Mouse (Mus musculus) thymus, postnatal 0 days (tissue): ENCODE measurements around the gene Eif2b4. TPM values are rescaled to one million over a fixed set of nuclear protein-coding genes. Genes with fewer than 3 reads are reported as not detected.
"Not testable (repeated sequence)": the region's sequence is repeated elsewhere in the genome, so short reads cannot be mapped to it uniquely, and the experiment has no call there.

Source experiments
- DNase-seq: peaks from one replicate; pipeline ENCODE4 v3.0.0-alpha.2; 2015; ENCODE audit warnings: low spot score
- polyA plus RNA-seq: library from polyadenylated mRNA; unstranded; fragments of >200 nt; fragmentation: Nextera tagmentation; extraction: Ambion mirVana; gene quantifications from 2 replicates; pipeline ENCODE4 v1.2.1, GENCODE M21; 2015

Gene Eif2b4
- polyA plus RNA-seq: 73.6 and 80.4 TPM in 2 replicates

DNA sequence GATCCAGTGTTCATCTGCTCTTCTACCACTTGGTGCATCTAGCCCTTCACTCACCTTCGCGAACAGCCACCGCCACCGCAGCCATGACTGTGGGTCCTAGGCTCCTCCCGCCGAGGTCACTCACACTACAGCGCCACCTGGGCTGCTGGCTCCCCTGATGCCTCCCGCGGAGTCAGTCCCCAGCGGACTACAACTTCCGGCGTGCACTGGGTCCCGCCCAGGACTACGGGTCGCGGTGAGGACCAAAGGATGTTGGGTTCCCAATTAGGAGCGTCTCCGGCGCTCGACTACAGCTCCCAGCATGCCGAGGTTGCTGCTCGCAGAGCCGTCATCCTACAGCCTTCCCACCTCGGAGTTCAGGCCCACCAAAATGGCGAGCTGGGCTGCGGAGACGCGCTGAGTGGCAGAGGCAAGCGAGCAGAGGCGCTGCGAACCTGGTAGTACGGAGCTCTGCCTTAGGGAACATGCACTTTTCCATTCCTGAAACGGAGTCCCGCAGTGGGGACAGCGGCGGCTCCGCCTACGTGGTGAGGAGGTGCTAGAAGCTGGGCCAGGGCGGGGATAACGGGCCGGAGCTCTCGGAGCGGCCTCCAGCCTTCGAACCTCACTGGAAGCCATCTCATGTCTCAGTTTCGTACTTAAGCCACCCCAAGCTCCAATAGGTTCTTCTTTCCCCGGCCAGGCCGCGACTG, at the start of gene Eif2b4, which contains the start of gene Snx17:
Eif2b4 (minus strand) TSS at position 492 of the 692 bp plus-strand sequence.
Snx17 (plus strand) TSS at position 289 of the 692 bp plus-strand sequence.
- peak; percentile 99 for DNase-seq

- DNase-seq: no peak
These were observed 49.0 kb upstream of the Eif2b4 start for GRCm38 (mm10) chr5:31242191-31242590.

DNA sequence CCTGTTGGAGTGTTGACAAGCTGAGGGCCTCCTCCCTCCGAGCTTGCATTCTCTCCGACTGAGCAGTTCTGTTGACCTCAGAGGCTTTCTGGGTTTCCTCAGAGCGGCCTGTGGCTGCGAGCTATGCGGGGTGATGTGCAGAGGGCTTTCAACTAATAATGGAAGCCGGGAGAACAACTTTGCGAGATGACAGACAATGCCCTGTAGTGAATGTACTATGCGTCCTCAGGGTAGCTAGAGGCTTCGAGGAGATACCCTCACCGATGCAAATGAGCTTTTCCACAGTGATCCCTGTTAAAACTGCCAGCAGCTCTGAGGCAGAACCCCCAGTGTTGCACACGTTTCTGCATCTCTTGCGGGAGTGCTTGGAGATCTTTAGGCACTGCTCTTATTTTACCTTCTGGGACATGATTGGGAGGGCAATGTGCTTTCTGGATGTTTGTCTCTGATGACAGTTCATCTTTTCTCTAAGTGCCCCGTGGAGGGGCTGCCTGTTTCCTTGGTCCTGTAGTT, 48.3 kb upstream of the Eif2b4 start:
- no peak for DNase-seq

DNA sequence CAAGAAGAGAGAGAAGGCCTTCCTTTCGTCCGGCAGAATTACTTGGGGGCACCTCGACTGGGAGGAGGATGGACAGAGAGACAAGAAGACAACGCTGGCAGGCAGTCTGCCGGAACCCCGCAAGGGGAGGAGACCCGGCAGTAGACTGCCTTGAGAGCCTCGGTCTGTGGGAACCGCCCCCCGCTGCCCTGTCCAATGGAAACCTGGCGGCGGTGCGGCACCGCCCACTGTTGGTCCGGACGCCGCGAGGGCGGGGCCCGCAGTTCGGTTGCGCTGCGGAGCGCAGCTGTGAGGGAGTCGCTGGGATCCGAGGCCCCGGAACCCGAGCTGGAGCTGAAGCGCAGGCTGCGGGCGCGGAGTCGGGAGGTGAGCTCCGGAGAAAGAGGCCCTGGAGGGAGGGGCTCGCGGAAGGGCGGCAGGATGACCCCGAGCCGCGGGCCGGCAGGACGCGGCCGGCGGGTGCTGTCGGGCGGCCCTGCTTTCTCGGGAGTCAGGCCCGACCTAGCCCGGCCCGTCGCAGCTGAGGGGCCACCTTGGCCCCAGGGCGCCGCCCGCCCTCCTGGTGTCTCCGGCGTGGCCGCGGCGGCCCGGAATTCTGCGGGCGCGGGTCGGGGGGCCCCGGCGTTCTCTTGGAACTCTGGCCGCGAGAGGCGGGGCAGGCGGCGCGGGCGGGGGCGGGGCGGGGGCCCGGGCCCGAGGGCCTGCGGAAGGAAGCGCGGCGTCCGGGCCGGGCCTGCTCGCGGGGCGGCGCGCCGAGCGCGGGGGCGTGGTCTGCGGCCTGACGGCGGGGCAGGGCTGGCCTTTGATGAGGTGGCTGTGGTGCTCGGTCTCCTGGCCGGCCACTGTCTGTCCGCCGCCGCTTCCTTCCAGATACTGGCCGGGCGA, 47.6 kb upstream of the Eif2b4 start, which contains the start of the genes Nrbp1 and Gm9970:
Nrbp1 (plus strand) TSS at position 228 of the 885 bp plus-strand sequence.
Gm9970 (minus strand) TSS at position 596 of the 885 bp plus-strand sequence.
- peak; percentile 97 for DNase-seq

- DNase-seq: no peak
These were observed 33.4 kb upstream of the Eif2b4 start for GRCm38 (mm10) chr5:31226641-31227040.

- no peak for DNase-seq
These were observed 29.5 kb upstream of the Eif2b4 start for GRCm38 (mm10) chr5:31222696-31223095.

DNA sequence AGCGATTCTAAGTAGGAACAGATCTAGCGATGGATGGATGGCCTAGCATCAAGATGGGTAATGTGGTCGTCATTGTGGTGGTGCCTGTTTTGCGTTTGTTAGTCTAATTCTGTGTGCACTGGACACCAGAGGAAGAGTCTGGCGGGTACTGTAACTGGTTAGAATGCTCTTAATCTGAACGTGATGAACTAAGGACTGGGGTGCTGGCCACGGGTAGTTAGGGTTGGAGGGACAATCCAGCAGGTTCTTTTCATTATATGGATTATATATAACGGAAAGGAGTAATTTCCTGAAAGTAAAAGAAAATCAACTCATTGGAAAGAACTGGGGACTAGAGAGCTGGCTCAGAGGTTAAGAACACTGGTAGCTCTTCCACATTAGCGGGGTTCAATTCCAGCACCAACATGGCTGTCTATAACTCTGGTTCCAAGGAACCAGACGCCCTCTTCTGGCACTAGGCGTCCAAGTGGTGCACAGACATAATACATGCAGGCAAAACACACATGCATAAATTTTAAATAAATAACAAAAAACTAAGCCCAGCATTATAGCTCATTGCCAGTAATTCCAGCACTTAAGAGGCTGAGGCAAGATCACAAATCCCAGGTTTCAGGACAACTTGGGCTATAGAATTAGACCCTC, 28.2 kb upstream of the Eif2b4 start:
- DNase-seq: peak; percentile 56

- peak; percentile 96 for DNase-seq
These were observed 27.4 kb upstream of the Eif2b4 start, which contains the start of gene Ppm1g for GRCm38 (mm10) chr5:31220448-31221303. Ppm1g (minus strand) TSS chr5:31220687.

- no peak for DNase-seq
These were observed 26.7 kb upstream of the Eif2b4 start for GRCm38 (mm10) chr5:31219911-31220447.

- no peak for DNase-seq
These were observed 26.2 kb upstream of the Eif2b4 start for GRCm38 (mm10) chr5:31219474-31219873.

DNA sequence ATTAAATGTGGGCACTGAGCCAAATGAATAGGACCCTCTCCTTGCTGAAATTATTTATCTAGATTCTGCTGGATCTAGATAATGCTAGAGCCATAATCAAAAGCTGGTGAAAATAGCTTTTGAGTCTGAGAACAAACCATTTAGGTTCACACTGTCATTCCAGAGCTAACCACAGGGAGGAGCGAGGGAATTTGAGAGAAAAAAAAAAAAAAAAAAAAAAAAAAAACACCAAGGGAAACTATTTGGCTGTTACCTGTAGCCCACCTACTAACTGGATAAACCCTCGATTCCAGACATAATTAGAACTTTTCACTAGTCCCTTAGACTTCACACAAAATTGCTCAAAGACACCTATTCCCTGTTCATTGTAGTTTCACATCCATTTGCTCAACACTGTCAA, 25.8 kb upstream of the Eif2b4 start:
- DNase-seq: peak; percentile 35

DNA sequence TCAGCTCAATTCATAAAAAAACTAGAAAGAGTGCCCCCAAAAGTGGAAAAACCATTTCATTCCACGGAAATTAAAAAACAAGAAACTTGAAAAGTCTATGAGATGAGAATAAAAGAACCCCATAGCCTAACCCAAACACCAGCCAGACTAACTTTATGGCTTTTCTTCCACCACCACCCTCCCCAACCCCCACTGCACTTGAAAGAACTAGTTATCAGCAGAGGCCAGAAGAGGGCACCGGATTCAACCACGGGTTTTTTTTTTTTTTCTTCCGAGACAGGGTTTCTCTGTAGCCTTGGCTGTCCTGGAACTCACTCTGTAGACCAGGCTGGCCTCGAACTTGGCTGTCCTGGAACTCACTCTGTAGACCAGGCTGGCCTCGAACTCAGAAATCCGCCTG, 25.1 kb upstream of the Eif2b4 start:
- DNase-seq: peak; percentile 29

GRCm38 (mm10) chr5:31216554-31216953, 23.3 kb upstream of the Eif2b4 start:
- not testable (repeated sequence) for DNase-seq

GRCm38 (mm10) chr5:31204421-31204820, 11.2 kb upstream of the Eif2b4 start:
- DNase-seq: no peak

DNA sequence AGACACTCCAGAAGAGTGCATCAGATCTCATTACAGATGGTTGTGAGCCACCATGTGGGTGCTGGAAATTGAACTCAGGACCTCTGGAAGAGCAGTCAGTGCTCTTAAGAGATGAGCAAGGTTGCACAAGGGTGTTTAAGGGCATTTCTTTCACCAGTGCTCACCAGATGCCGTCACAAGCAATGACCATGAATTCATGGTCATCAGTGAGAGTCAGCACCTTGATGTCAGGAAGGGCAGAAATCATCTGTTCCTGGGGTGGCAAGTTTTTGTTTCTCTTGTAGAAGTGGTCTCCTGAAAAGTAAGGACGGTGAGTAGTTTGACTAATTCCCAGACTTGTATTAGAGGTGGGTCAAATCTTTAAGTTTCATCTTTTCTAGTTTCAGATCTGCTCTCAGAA, 10.6 kb upstream of the Eif2b4 start:
- no peak for DNase-seq

- DNase-seq: no peak
These were observed 9.7 kb upstream of the Eif2b4 start for GRCm38 (mm10) chr5:31202933-31203332.

GRCm38 (mm10) chr5:31201742-31202590, 8.7 kb upstream of the Eif2b4 start, which contains the start of gene Zfp513:
Zfp513 (minus strand) TSS chr5:31202303.
- DNase-seq: peak; percentile 98

DNA sequence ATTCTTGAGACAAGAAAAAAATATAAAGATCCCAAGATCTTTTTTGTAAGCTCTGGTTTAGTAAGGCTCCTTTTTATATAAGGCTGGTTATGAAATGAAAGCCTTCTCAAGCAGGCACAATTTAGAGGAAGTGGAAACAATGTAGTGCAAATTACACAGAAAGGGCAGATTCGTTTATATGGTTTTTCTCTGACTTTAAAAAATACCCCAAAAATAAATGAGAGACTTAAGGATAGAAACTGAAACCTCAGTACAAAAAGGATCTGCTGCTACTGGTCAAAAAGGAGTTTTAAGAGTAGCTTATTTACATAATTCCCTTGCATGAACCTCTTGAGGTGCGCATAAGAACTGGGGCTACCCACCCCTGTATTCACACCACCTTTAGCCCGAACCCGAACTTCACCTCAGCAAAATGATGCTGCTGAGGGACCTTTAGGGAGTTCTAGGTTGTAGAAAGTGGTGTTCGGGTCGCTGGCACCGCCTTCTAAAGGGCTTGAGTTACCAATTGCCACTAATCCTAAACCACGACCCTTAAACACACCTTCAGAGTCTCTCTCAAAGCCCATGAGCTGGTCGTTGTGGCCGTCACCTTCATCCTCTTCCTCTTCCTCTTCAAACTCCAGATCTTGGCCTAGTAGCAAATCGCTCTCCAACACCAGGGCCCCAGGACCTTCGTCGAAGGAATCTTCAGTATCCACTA, 8.0 kb upstream of the Eif2b4 start:
- DNase-seq: peak; percentile 21
